Mouse (Mus musculus) mouse embryonic stem cell (cell line): Measurements from ENCODE around the gene Baz2a.

Source experiments
- in situ Hi-C, 2 experiments: fragments of 300-500 bp; cut with MboI; formaldehyde crosslinking; loops; 1 replicate in 1 of 2; 3 replicates in 1 of 2; pipeline ENCODE4 v1.14.3; 2019 to 2020; ENCODE audit warnings: low sequenced_read_pairs in 2 of 2, low pct_unique_long_range_greater_than_20kb in 1 of 2, mixed read lengths in 1 of 2; ENCODE audit not compliant: unreplicated experiment in 1 of 2

Baz2a gene

DNA sequence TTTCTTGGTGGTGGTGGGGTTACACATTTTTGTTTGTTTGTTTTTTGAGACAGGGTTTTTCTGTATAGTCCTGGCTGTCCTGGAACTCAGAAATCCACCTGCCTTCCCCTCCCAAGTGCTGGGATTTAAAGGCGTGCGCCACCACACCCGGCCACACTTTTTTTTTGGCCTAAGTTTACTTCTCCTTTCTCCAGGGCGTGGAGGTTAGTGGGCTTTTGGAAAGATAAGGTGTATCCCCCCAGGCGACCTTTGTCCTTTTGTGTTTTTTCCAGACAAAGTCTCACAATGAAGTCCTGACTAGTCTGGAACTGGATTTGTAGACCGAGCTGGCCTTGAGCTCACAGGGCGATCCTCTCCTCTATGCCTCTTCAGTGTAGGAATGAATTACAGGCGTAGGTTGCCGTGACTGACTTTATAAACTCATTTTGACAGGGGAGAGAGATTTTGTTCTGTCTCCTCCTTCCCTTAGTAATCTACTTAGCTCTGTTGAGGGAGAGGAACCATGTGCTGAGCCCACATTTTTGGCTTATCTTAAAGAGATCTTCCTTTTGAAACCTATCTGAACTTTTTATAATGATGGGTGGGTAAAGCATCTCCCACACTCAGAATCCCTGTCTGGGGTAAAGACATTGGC lies 3.7 kb downstream of the Baz2a start:
- in situ Hi-C loops = loop anchor here (5.0 to 10.0 kb wide), 2 partner anchors 92 to 100 kb away; partner anchors contain the start of gene Gls2 (in 1 of the 2)

DNA sequence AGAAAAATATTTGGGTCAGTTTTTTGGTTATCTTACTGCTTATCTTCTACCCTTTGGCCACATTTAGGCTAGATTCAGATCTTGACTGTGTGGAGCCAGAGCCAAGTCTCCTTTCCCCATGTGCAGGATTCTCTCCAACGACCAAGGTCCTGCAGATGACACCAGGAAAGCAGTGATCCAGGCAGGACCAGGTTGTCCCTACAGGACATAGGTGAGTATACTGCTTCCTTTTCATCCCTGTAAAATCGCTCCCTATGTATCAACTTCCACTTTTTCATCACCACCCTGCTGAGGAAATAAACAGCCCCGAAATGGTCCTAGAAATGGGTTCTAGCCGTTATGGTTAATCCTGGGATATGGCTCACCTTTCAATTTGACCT lies 4.9 kb downstream of the Baz2a start:
- in situ Hi-C loops = loop anchor here (5.0 to 10.0 kb wide), 2 partner anchors 91 to 98 kb away; partner anchors contain the start of gene Gls2 (in 1 of the 2)

DNA sequence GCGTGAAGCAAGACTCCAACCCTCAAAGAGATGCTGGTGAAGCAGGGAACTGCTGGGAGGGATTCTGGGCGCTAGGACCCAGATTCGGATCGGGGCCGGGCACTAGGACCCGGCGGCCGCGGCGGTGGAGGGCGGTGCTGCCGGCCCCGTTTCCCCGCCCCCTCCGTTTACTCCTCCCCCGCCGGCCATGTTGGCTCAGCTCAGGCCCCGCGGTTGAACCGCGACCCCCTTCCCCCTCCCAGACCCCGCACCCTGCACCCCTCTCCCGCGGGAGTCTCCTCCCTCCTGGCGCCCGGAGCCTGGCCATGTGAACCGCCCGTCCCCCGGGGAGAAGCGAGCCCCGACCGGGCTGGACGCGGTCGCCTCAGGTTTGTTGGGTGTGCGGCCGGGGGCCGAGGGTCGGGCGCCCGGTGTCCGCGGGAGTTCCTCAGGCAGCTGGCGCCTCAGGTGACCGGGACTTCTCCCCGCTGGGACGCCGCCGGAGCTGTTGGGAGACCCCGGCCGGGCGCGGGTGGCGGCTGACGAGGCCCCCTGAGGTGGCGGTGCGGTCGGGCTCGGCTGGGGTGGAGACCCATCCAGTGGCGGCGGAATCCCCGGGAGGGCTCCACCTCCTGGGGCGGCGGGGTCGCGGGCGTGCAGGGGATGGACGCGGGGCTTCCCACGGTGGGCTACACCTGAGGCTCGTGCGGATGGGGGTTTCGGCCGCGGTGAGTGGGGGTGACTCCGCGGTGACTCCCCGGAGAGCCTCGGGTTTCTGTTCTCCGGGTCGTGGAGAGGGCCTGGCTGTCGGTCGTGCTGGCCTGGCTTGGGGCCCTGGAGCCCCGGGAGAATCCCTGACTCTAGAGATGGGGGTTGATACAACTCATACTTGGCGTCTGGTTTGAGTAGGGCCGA lies 5.6 kb downstream of the Baz2a start:
- in situ Hi-C loops = loop anchor here (5.0 to 10.0 kb wide), 2 partner anchors 90 to 98 kb away; partner anchors contain the start of gene Gls2 (in 1 of the 2)

DNA sequence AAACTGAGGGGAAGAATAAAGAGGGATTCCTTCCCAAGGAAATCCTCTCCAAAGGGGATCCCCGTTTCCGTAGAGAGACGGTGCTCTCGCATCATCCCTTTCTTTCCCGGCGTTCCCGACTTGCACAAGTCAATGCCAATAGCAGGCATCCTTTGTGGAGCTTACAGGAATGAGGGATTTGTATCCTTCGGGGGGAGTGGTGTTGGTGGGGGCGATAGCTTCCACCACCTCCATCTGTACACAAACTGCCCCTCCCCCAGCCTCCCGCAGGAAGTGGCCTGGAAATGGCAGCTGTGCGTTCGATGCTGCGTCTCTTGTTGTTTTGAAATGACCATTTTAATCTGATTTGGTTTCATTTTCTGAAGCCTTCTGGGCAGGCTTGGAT lies 6.2 kb downstream of the Baz2a start:
- in situ Hi-C loops = loop anchor here (5.0 to 10.0 kb wide), 2 partner anchors 90 to 97 kb away; partner anchors contain the start of gene Gls2 (in 1 of the 2)

DNA sequence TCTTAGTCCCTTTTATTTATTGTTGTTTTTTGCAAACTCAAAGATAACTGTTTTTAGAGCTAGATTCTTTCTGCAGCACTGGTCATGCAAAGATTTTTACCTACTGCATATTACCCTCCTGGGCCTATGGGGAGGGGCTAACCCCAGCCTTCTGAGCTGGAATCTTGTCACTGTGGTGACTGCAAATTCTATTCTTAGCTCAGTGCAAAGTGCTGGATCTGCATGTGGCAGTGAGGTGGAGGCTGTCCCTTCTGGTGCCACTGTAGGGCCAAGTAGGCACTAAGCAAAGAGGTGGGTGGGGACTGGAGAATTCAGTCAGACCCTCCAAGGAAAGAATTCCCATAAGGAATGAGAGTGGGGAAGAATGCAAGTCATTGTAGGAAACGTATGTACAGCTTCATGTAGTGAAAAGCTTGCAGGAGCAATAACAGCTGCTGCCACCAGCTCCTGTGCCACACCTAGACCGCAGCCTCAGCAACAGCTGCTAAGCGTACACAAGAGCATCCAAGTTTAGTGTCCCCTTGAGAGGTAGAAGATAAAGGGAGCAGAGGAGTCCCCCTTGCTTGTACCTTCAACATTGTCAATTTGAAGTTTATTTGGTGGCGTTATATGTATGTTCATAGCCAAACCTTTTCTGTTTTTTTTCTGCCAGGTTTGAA lies 18.9 kb downstream of the Baz2a start:
- in situ Hi-C loops = no loop called here

DNA sequence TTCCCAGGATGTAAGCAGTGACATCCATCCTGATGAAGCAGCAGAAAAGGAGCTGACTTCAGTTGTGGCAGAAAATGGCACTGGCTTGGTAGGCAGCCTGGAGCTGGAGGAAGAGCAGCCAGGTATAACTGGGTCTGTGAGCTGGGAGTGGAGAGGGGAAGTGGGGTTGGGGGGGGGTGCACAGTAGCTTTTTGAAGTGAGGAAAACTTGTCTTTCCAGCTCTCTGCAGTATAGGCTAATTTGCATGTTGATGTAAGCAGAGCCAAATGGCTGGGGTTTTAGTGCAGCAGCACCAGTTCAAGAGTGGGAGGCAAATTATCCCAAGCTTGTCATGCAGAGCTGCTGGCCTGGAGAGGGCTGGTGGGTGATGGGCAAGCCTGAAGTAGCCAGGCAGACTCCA lies 19.9 kb downstream of the Baz2a start:
- in situ Hi-C loops = no loop called here

DNA sequence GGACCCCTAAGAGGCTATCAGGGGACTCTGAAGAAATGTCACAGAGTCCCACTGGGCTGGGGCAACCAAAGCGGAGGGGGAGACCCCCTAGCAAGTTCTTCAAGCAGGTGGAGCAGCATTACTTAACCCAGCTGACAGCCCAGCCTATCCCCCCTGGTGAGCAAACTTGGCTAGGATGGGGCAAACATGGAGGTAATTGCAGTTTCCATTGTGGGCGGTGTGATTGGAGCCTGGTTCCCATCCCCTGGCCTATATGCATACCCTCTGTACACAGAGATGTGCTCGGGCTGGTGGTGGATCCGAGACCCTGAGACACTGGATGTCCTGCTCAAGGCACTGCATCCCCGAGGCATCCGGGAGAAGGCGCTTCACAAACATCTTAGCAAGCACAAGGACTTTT lies 32.5 kb downstream of the Baz2a start:
- in situ Hi-C loops = loop anchor here in 1 of 2 experiments (5.0 kb wide), 1 partner anchor 37 kb away; no protein-coding TSS in a partner anchor

DNA sequence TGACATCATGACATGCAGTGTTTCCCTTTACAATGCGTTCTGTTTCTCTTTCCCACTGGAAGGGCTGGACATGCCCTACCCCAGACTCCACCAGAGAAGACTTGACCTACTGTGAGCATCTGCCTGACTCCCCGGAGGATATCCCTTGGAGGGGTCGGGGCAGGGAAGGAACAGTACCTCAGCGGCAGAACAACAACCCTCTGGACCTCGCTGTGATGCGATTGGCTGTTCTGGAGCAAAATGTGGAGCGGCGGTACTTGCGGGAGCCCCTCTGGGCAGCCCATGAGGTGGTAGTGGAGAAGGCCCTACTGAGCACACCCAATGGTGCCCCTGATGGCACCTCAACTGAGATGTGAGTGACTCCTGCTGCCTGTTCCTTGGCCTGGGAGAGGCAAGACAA lies 33.5 kb downstream of the Baz2a start:
- in situ Hi-C loops = loop anchor here in 1 of 2 experiments (5.0 kb wide), 1 partner anchor 38 kb away; no protein-coding TSS in a partner anchor

DNA sequence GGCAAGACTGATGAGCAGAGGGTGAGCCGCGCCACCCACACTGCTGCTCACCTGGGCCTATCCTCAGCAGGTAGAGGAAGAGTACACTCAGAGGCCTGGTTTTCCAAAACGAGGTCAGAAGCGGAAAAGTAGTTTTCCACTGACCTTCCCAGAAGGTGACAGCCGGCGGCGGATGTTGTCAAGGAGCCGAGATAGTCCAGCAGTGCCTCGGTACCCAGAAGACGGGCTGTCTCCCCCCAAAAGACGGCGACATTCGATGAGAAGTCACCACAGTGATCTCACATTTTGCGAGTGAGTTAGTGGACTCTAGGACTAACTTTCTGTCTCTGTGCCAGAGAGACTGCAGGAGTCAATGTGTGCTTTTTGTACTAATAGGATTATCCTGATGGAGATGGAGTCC lies 34.6 kb downstream of the Baz2a start:
- in situ Hi-C loops = no loop called here

DNA sequence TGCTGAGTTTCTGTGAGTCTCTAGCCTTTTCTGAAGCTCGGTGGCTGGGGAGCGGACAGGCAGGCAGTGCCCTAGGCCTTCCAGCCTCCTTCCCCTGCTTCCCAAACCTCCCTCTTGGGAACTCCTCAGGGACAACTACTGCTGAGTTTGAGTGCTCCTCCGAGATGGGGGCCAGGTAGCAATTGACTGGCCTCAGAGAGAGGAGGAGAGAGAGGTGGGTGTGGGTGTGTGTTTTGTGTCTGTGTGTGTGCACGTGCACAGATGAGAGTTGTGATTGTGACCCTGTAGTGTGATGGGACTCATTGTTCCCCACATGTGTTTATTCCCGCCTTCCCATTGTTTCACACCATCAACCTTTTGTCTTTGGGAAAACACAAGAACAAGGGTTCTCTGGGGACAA lies 36.1 kb downstream of the Baz2a start:
- in situ Hi-C loops = no loop called here

DNA sequence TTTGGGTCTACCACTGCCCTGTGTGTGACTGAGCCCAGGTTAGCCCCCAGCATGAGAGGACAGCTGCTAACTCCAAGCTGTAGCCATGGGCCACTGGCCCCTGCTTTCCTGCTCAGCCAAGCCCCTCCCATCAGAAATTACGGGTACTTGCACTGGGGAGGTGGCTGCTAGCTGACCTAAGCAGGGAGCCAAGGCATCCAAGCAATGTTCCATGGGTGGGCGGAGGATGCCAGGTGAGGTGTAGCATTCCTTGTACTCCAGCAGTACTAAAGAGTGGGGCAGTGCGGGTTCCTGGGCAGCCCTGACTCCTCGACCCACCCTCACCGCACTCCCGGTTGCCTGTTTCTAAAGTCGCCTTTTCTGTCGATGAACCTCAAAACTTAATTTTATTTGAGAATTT lies 36.8 kb downstream of the Baz2a start:
- in situ Hi-C loops = no loop called here

DNA sequence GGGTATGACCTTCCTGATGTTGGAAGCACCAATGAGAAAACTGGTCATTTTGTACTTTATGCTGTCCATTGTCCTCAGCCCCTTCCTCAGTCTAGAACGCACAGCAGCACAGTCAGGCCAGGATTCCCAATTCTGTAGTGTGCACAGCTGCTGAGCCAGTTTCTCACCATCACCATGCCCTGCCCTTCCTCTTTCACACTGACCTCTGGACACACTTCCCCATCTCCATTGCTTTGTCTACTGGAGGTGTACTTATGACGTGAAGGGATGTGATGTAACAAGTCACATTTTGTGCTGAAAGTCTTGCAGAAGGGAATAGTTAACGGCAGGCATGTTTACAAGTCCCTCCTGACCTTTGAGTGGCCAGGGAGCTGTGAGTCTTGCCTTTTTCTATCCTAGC lies 39.9 kb downstream of the Baz2a start:
- in situ Hi-C loops = no loop called here

DNA sequence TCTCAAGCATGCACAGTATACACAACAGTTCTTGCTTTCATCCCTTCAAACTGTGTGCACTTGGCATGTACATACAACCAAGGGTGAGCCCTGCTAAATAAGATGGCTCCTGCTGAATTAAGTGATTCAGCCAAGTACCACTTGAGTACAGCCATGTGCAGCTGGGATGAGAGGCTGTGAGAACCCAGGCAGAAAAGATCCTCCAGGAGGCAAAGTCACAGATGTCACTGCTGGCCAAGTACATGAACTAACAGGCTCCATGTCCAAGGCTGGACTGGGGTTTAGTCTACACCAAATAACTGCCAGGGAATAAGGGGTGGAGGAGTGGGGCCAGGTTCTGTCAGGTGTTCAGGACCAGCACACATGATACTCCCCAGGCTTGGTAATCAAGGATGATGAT lies 40.4 kb downstream of the Baz2a start:
- in situ Hi-C loops = no loop called here

DNA sequence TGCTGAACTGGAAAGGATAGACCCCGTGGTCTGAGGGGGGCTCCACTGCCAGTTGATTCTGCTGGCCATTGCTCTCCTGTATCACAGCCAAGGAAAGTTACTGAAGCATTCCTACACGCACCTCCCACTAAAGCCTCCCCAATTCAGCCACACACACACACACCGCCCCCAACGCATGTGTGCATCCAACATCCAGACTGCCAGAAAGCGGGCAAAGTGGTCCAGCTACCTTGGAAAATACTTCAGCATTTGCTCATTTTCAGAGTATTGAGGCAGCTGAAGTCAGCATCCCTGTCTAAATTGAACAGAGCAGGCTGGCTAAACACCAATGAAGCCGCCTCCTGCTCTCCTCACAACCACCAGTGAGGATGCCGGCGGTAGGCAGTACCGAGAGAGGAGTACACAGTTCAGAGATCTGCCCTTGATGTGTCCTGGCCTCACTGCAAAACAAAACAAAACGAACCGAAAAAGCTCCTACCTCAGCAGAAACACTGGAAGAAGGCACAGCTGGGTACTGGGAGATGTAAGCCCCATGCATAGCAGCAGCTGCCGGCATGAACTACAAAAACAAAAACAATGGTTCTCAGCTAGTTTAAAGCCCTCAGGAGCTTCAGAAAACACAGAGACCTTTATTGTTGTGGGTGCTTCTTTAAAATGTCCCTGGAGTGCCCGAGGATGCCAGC lies 42.4 kb downstream of the Baz2a start:
- in situ Hi-C loops = no loop called here

DNA sequence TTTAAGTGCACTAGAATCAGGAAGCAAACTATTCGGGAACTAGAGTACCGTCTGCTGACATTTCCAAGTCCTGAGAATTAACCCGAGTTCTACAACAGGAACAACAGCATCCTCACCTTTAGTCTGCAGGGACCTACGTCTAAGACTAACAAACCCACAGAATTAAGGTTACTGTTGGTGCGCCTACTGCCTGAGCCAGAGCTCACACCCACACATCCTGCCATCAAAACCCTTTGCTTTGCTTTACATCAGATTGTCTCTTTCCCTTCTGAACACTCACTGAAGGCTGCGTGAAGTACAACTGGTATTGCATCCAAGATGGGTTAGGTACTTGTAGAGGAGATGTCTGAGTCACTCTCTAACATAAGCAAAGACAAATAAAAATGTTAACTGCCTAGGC lies 44.0 kb downstream of the Baz2a start:
- in situ Hi-C loops = no loop called here

DNA sequence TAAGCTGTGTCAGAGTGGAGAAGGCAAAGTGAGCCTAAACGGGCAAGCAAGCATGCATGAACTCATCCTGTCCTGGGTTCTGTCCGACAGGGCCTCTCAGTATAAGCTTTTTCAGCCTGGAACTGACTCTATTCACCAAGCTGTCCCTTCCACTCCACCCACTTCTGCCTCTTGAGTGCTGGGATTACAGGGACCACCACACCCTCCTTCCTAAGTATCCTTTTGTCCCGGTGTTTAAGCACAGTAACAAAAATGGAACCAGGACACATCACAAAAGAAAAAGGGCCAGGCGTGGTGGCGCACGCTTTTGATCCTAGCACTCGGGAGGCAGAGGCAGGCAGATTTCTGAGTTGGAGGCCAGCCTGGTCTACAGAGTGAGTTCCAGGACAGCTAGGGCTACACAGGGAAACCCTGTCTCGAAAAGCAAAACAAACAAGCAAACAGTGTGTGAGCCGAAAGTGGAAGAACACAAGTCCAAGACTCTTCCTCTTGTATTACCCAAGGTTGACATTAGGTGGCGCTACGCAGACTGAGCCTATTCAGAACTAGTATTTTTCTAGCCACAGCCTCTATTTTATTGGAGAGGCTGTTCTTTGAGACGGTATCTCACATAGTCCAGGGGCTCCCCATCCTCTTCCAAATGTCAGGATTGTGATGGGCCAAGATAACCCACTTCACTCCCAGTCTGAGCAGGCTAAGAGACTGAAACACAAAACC lies 49.0 kb downstream of the Baz2a start:
- in situ Hi-C loops = loop anchor here (5.0 kb wide), 2 partner anchors 42 to 47 kb away; partner anchors contain the start of gene Rbms2 (in 1 of the 2)

DNA sequence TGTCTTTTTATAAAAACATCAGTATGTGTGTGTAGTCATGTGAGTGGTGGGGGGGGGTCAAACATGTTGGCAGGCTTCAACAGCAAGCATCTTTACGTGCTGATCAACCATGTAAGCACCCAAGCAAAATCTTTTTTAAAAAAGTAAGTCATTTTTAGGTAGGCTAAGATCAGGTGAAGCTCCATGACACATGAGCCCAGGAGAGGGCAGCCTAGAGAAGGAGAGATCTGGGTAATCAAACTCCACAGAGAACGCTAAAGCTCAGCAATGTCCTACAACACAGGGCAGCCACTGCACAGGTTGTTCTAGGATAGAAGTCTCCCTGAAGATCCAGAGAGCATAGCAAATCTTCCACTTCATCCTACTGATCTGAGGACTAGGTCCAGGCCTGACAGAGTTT lies 50.8 kb downstream of the Baz2a start:
- in situ Hi-C loops = loop anchor here (5.0 kb wide), 2 partner anchors 40 to 45 kb away; partner anchors contain the start of gene Rbms2 (in 1 of the 2)

DNA sequence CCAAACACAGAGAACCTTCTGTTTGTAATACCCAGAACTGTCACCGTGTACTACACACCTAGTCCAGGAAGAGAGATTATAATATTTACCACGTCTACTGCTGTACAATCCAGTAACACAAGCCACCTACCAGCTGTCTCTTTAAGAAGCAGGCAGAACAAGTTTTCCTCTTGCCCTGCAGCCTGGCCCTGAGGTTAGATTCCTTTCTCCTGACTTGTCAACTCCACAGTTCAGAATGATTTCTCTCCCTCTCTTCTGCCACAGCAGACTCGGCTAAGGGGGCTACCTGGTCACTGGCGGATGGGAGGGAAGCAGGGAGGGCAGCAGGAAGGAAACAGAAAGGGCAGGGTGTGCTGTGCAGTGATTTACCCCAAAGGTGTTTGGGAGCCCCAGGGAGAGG lies 52.3 kb downstream of the Baz2a start:
- in situ Hi-C loops = loop anchor here (5.0 kb wide), 2 partner anchors 39 to 44 kb away; partner anchors contain the start of gene Rbms2 (in 1 of the 2)
